Mouse (Mus musculus) spleen, postnatal 14 days (tissue): ENCODE results near the gene Gm379.

Source experiments
- DNase-seq, 2 experiments: peaks; one replicate each; pipeline ENCODE4 v3.0.0; 2021 to 2022; ENCODE audit warnings: low spot score in 2 of 2

Gene Gm379

GRCm38 (mm10) chrX:108664885-108665284, at the start of gene Gm379:
Gene Gm379, minus strand, starts transcription at chrX:108664891.
- no peak for DNase-seq

DNA sequence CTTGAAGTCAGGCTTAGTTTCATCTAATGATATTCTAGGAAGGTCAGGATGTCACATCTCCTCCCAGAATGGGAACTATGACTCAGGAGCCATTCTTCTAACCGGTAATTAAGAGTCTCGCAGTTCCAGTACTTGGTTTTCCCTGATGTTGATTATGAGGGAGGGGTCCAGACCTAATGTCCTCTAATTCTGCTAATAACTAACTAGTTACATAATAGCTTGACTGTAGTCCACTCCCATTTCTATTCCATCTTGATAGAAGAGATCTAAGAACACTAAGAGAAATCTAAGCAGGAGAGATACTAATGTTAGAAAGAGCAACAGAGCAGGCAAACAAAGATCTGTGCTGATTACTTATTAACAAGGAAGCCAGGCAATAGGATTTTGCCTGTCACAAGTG, 39.6 kb upstream of the Gm379 start:
- DNase-seq = no peak

- DNase-seq = no peak
Measured at GRCm38 (mm10) chrX:108668868-108669267, 4.2 kb upstream of the Gm379 start.

DNA sequence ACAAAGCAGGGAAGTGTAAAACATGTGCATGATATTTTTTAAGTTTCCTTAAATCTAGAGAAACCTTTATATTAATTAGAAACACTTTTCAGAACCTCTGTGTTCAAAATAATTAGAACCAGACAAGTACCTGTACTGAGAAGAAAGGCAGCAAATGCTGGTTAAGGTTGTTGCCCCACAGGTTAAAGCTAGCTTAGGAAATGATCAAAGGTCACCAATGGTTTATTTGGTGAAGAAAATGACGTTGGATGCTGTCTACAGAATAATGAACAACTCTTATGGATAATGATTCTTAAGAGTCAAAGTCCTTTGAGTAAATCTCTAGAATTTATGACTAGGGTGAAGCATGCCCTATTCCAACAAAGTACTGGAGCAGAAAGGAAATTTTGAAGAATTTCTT, 42.7 kb downstream of the Gm379 start:
- no peak for DNase-seq

GRCm38 (mm10) chrX:108620886-108621285, 43.8 kb downstream of the Gm379 start:
- no peak for DNase-seq
